Mouse (Mus musculus) monocyte, adult 5-6 weeks (primary cell): Measurements from ENCODE around the gene Cyp1a2. TPM values are rescaled to one million over a fixed set of nuclear protein-coding genes. Genes with fewer than 3 reads are reported as not detected.

Experiments used
- ATAC-seq: fragments of 153-309, 156-312 bp; replicated peaks from 2 replicates; pipeline ENCODE4 v1.8.0; 2017; ENCODE audit warnings: mild to moderate bottlenecking; ENCODE audit not compliant: low TSS enrichment, insufficient number of reproducible peaks, severe bottlenecking, poor library complexity, low FRiP score
- total RNA-seq: library from RNA; stranded (forward); fragments of 200-1000, 200-491, 200-594 nt; gene quantifications from 3 replicates; pipeline ENCODE4 v1.2.3, GENCODE M21; 2017

The Cyp1a2 gene
- total RNA-seq, 1 experiment from 2014 or later, result not detected

GRCm38 (mm10) chr9:57633481-57634024, 50.0 kb downstream of the Cyp1a2 start:
- no peak; the same call in 1 of the 2 replicates for ATAC-seq

GRCm38 (mm10) chr9:57629118-57629874, 54.2 kb downstream of the Cyp1a2 start:
- ATAC-seq, result peak; percentile 53

DNA sequence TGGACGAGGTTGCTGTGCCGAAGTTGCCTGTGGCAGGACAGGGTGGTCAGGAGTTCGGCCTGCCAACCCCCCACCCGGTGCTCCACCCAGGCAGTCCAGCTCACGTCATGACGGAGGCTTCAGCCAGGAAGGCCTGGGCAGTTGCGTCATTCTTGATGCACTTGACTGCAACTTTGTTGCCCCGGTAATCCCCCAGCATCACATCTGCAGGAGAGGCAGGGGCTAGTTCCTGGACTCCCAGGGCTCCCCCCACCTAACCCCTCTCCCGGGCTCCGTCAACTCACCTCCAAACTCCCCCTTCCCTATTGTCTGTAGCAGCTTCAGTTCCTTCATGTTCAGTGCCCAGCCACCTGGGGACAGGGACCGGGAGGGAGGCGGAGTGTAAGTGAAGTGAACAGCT, 54.8 kb downstream of the Cyp1a2 start:
- no peak for ATAC-seq

- no peak for ATAC-seq
Measured at GRCm38 (mm10) chr9:57627892-57628291, 55.6 kb downstream of the Cyp1a2 start.

DNA sequence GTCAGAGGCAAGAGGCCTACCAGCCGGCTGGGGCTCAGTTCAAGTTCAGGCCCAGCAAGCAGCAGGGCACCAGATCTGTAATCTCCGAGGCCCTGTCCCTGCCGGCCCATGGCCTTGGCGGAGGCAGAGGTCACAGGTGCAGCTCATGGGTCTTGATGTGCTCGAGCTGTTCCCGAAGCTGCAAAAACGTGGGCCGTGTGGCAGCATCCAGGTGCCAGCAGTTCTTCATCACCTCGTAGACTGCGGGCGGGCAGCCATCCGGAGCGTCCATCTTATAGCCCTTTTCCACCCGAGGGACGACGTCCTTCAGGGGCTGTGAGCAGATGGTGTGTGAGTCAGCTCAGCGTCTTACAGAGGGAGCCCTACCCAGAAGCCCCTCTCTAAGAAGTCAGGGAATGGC, 56.3 kb downstream of the Cyp1a2 start:
- no peak for ATAC-seq

Other genes starting within 250 kb of the Cyp1a2 start
- 19.8 to 46.2 TPM (median 27.2 TPM) in 3 replicates for gene Ppcdc, start 243.6 kb downstream of the Cyp1a2 start, total RNA-seq
- not detected in 3 replicates for gene Scamp5, start 215.6 kb downstream of the Cyp1a2 start, total RNA-seq
- gene Rpp25, start 179.7 kb downstream of the Cyp1a2 start, total RNA-seq, result not detected in 3 replicates
- gene Cox5a, start 162.4 kb downstream of the Cyp1a2 start, total RNA-seq, result 54.8 to 108 TPM (median 74.5 TPM) in 3 replicates
- gene Fam219b, start 146.2 kb downstream of the Cyp1a2 start, total RNA-seq, result 17.5 to 23.5 TPM (median 18.2 TPM) in 3 replicates
- 1.9 to 7.7 TPM (median 7.5 TPM) in 3 replicates for gene Mpi, start 130.9 kb downstream of the Cyp1a2 start, total RNA-seq
- gene Scamp2, start 122.8 kb downstream of the Cyp1a2 start, total RNA-seq, result 30.6 to 40.9 TPM (median 34.3 TPM) in 3 replicates
- 3.8 to 20.7 TPM (median 20.3 TPM) in 3 replicates for gene Ulk3, start 94.3 kb downstream of the Cyp1a2 start, total RNA-seq
- gene Cplx3, start 77.4 kb downstream of the Cyp1a2 start, total RNA-seq, result not detected in 3 replicates
- gene Lman1l, start 62.9 kb downstream of the Cyp1a2 start, total RNA-seq, result not detected in 3 replicates
- gene Csk, start 30.1 kb downstream of the Cyp1a2 start, total RNA-seq, result 332 to 455 TPM (median 337 TPM) in 3 replicates
- gene Cyp1a1, start 4.2 kb upstream of the Cyp1a2 start, total RNA-seq, result not detected in 3 replicates
- 2.6 to 7.9 TPM (median 3.7 TPM) in 3 replicates for gene Edc3, start 24.8 kb upstream of the Cyp1a2 start, total RNA-seq
- 97.1 to 158 TPM (median 125 TPM) in 3 replicates for gene Clk3, start 82.2 kb upstream of the Cyp1a2 start, total RNA-seq
- gene Arid3b, start 153.1 kb upstream of the Cyp1a2 start, total RNA-seq, result 9.1 to 26.5 TPM (median 10.0 TPM) in 3 replicates
- 10.9 to 35.9 TPM (median 17.3 TPM) in 3 replicates for gene Ubl7, start 227.3 kb upstream of the Cyp1a2 start, total RNA-seq